Mouse (Mus musculus) neural tube, embryonic 15.5 days (tissue): ENCODE measurements around the gene Ddit4. TPM values are rescaled to one million over a fixed set of nuclear protein-coding genes. Genes with fewer than 3 reads are reported as not detected.

Experiments
- ATAC-seq: fragments of 200-750 bp; cut with Nextera tagmentation; 2 replicates; pipeline ENCODE4 v1.8.0; 2017; ENCODE audit warnings: mild to moderate bottlenecking, moderate TSS enrichment, moderate library complexity; ENCODE audit not compliant: low FRiP score
- H3K27ac ChIP-seq: fragments of 300-500 bp; sonication (generic); replicated peaks from 2 replicates; pipeline ENCODE4 v1.5.1; 2015; ENCODE audit warnings: mild to moderate bottlenecking, inconsistent platforms
- H3K27me3 ChIP-seq: fragments of 300-500 bp; sonication (generic); replicated peaks from 2 replicates; pipeline ENCODE4 v1.6.1; 2015; ENCODE audit warnings: inconsistent platforms
- H3K36me3 ChIP-seq: fragments of 300-500 bp; sonication (generic); 2 replicates; pipeline ENCODE4 v1.6.1; 2015; ENCODE audit warnings: inconsistent platforms
- H3K4me1 ChIP-seq: fragments of 300-500 bp; sonication (generic); 2 replicates; pipeline ENCODE4 v1.6.1; 2015; ENCODE audit warnings: inconsistent platforms
- H3K4me2 ChIP-seq: fragments of 300-500 bp; sonication (generic); 2 replicates; pipeline ENCODE4 v1.6.1; 2015; ENCODE audit warnings: inconsistent platforms, mild to moderate bottlenecking, moderate library complexity
- H3K4me3 ChIP-seq: fragments of 300-500 bp; sonication (generic); replicated peaks from 2 replicates; pipeline ENCODE4 v1.5.1; 2015; ENCODE audit warnings: mild to moderate bottlenecking, inconsistent platforms
- H3K9ac ChIP-seq: fragments of 300-500 bp; sonication (generic); replicated peaks from 2 replicates; pipeline ENCODE4 v1.6.1; 2015; ENCODE audit warnings: mild to moderate bottlenecking, inconsistent platforms
- H3K9me3 ChIP-seq: fragments of 300-500 bp; sonication (generic); replicated peaks from 2 replicates; pipeline ENCODE4 v1.6.1; 2016; ENCODE audit warnings: inconsistent platforms
- WGBS: fragments of 180-500 bp; shearing (Covaris S2); methylation state at CpG from one replicate; pipeline ENCODE4 v1.1.7; 2015; ENCODE audit warnings: mixed read lengths; 5-methylcytosine and 5-hydroxymethylcytosine counted together
- polyA plus RNA-seq: library from polyadenylated mRNA; unstranded; fragments of >200 nt; fragmentation: Nextera tagmentation; extraction: Ambion mirVana; gene quantifications from 2 replicates; pipeline ENCODE4 v1.2.1, GENCODE M21; 2015

Gene Ddit4
- polyA plus RNA-seq, 1 experiment from 2014 or later = 80.8 TPM

GRCm38 (mm10) chr10:59947296-59948073 lies 4.1 kb downstream of the Ddit4 start:
- Histone ChIP-seq H3K27ac (no peak overlapping the region), H3K9ac (no peak overlapping the region), H3K27me3 (no peaks in the 10 kb centered on the region), H3K4me2 (no peak overlapping the region), H3K36me3 (no peaks in the 10 kb centered on the region), H3K9me3 (no peaks in the 10 kb centered on the region), H3K4me3 (no peak overlapping the region), H3K4me1 (peaks cover 40% of the 10 kb centered on the region)
- 75% methylated on average over 7 of the region's 7 CpGs for WGBS
- no peak for ATAC-seq

DNA sequence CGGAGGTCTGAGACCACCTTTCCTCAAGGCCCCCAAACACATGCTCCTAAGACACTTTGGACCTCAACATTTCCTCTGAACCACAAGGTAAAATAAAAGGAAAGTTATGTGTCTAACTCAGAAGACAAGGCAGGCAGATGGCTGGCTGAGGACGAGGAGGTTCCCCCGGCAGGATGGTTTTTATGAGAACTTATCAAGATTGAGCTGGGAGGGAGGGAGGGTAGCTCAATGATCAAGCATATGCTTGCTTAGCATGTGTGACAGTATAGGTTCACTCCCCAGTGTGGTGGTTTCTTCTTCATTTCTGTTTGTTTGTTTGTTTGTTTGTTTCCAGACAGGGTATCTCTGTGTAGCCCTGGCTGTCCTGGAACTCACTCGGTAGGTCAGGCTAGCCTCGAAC lies 5.3 kb downstream of the Ddit4 start:
- WGBS = 88% methylated on average over 5 of the region's 5 CpGs

DNA sequence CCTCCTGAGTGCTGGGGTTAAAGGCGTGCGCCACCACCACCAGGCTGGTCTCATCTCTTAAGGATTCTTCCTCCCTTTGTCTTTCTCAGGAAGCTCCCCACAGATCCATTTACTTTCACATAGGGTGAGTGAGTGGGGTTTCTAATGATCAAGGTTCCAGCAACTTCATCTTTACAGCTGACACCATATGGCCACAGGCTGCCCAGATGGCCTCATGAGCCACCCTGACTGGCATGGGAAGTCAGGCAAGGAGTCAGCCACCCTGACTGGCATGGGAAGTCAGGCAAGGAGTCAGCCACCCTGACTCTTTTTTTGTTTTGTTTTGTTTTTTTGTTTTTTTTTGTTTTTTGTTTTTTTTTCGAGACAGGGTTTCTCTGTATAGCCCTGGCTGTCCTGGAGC lies 6.2 kb downstream of the Ddit4 start:
- no peak overlapping the region for H3K9ac ChIP-seq
- no peak overlapping the region for H3K4me3 ChIP-seq
- H3K27me3 ChIP-seq = no peaks in the 10 kb centered on the region
- no peak overlapping the region for H3K4me2 ChIP-seq
- H3K4me1 ChIP-seq = peaks cover 39% of the 10 kb centered on the region
- no peak for ATAC-seq
- WGBS = 96% methylated on average over 3 of the region's 3 CpGs
- H3K9me3 ChIP-seq = no peaks in the 10 kb centered on the region
- H3K27ac ChIP-seq = no peak overlapping the region
- no peaks in the 10 kb centered on the region for H3K36me3 ChIP-seq

More for the DNA sequence above, 5.3 kb downstream of the Ddit4 start:
- no peaks in the 10 kb centered on the region for H3K9me3 ChIP-seq
- no peaks in the 10 kb centered on the region for H3K27me3 ChIP-seq
- no peak overlapping the region for H3K27ac ChIP-seq
- no peaks in the 10 kb centered on the region for H3K36me3 ChIP-seq
- no peak overlapping the region for H3K4me3 ChIP-seq
- H3K4me1 ChIP-seq = peaks cover 41% of the 10 kb centered on the region
- no peak overlapping the region for H3K4me2 ChIP-seq
- ATAC-seq = no peak
- no peak overlapping the region for H3K9ac ChIP-seq

DNA sequence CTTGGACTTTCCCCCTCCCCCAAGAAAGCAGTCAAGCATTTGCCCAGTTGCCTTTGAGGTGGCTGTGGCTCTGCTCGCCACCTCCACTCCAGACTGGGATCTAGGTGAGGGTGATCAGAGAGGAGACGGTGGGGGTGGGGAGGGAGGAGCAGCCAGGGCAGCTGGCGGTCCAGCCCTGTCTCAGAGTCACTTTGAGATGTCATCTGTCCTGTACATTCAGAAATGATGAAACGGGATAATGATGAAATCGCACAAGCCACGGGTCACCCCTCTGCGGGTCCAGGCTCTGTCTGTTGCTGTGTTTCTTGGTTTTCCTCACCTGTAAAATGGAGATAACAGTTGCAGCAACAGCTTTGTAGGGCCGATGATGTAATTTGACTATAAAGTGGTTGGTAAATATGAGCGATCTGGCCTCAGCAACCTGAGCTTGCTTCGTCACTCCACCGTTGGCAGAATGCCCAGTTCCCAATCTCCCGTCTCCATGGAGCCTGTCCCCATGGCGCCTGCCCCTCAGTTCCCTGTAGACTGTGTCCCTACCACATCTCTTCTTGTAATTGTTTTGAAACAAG lies 8.1 kb downstream of the Ddit4 start:
- no peaks in the 10 kb centered on the region for H3K9me3 ChIP-seq
- peak; percentile 40 for ATAC-seq
- H3K4me1 ChIP-seq = peaks cover 20% of the 10 kb centered on the region
- H3K4me2 ChIP-seq = peak overlapping the region; percentile 57
- peak overlapping the region; percentile 73 for H3K27ac ChIP-seq
- 47% methylated on average over 13 of the region's 13 CpGs for WGBS
- no peak overlapping the region; the same call in 1 of the 2 replicates for H3K9ac ChIP-seq
- H3K4me3 ChIP-seq = peak overlapping the region; percentile 23
- no peaks in the 10 kb centered on the region for H3K27me3 ChIP-seq
- no peaks in the 10 kb centered on the region for H3K36me3 ChIP-seq

GRCm38 (mm10) chr10:59942847-59943420 lies 8.7 kb downstream of the Ddit4 start:
- no peaks in the 10 kb centered on the region for H3K27me3 ChIP-seq
- ATAC-seq = peak; percentile 72
- H3K4me3 ChIP-seq = peak overlapping the region; percentile 23
- H3K36me3 ChIP-seq = no peaks in the 10 kb centered on the region
- peak overlapping the region; percentile 73 for H3K27ac ChIP-seq
- 2% methylated on average over 16 of the region's 16 CpGs for whole genome bisulfite sequencing
- peak overlapping the region; percentile 57 for H3K4me2 ChIP-seq
- peaks cover 19% of the 10 kb centered on the region for H3K4me1 ChIP-seq
- H3K9ac ChIP-seq = peak overlapping the region; percentile 38
- H3K9me3 ChIP-seq = no peaks in the 10 kb centered on the region

DNA sequence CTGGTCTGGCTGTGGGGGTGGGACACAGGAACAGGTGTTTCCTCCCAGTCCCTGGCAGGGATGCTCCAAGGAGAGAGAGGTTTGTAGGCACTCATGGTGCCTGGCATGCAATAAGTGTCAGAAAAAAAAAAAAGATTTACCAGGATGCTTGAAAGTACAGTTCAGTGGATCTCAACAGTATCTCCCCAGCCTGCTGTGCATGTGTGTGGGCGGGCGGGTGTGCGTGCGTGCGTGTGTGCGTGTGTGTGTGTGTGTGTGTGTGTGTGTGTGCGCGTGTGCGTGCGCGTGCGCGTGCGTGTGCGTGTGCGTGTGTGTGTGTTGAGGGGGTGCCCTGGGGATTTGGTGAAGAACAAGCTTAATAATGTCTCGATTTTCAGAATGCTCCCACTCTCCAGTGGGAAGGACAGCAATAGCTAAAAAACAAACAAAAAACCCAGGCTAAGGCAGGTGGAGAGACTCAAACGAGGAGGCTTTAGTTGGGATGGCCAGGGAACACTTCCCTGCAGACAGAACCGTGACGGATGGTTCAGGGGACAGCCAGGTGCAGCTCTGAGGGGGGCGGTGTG lies 9.3 kb downstream of the Ddit4 start:
- peak overlapping the region; percentile 23 for H3K4me3 ChIP-seq
- 0 out of 2 replicates have a peak, but pooled peaks have one; percentile 28 for ATAC-seq
- peak overlapping the region; percentile 73 for H3K27ac ChIP-seq
- H3K36me3 ChIP-seq = no peaks in the 10 kb centered on the region
- H3K27me3 ChIP-seq = no peaks in the 10 kb centered on the region
- no peaks in the 10 kb centered on the region for H3K9me3 ChIP-seq
- peaks cover 19% of the 10 kb centered on the region for H3K4me1 ChIP-seq
- H3K4me2 ChIP-seq = peak overlapping the region; percentile 57
- peak overlapping the region; percentile 38 for H3K9ac ChIP-seq
- 57% methylated on average over 21 of the region's 21 CpGs for WGBS

DNA sequence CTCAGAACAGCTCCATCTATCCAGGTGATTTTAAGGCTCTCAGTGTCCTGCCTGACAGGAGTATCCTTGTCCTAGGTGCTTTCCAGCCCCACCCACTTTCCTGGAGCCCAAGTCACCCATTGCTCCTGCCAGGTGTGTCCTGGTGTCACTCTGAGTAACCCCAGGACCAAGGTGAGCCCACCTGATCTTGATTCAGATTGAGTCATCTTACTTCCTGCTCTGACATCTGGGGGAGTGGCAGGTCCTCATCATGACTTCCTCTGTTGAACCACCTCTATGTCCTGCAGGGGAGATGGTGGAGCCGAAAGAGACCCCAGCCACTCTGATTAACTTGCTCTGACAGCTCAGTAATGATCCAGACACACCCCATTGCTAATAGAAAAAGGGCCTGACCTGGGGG lies 12.6 kb downstream of the Ddit4 start:
- no peak overlapping the region for H3K4me3 ChIP-seq
- 80% methylated on average over 1 of the region's 1 CpGs for WGBS
- ATAC-seq = no peak
- no peaks in the 10 kb centered on the region for H3K27me3 ChIP-seq
- H3K4me1 ChIP-seq = peaks cover 19% of the 10 kb centered on the region
- no peaks in the 10 kb centered on the region for H3K9me3 ChIP-seq
- no peak overlapping the region for H3K4me2 ChIP-seq
- no peak overlapping the region for H3K27ac ChIP-seq
- H3K9ac ChIP-seq = no peak overlapping the region
- no peaks in the 10 kb centered on the region for H3K36me3 ChIP-seq

DNA sequence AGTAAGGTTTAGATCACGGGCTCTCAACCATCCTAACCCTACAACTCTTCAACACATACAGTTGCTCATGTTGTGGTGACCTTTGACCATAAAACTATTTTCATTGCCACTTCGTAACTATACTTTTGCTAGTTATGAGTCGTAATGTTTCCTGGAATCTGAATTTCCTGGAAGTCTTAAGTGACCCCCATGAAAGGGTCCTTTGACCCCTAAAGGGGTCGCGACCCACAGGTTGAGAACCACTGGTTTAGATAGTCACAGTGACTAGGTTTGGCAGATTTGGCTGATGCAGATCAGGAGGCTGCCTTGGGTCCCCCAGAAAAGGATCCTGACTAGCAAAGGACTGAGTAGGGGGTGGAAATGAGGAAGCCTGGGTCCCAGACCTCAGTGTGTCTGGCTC lies 13.0 kb downstream of the Ddit4 start:
- Histone ChIP-seq H3K27ac (no peak overlapping the region), H3K4me1 (peaks cover 17% of the 10 kb centered on the region), H3K9me3 (no peaks in the 10 kb centered on the region), H3K9ac (no peak overlapping the region), H3K4me3 (no peak overlapping the region), H3K27me3 (no peaks in the 10 kb centered on the region), H3K4me2 (no peak overlapping the region), H3K36me3 (no peaks in the 10 kb centered on the region)
- WGBS = 92% methylated on average over 5 of the region's 5 CpGs
- ATAC-seq = no peak

GRCm38 (mm10) chr10:59936058-59936856 lies 15.4 kb downstream of the Ddit4 start:
- ATAC-seq = no peak
- H3K4me2 ChIP-seq = no peak overlapping the region
- H3K9me3 ChIP-seq = no peaks in the 10 kb centered on the region
- no peaks in the 10 kb centered on the region for H3K27me3 ChIP-seq
- no peak overlapping the region for H3K27ac ChIP-seq
- 54% methylated on average over 8 of the region's 8 CpGs for WGBS
- H3K4me3 ChIP-seq = no peak overlapping the region
- H3K4me1 ChIP-seq = no peaks in the 10 kb centered on the region
- H3K36me3 ChIP-seq = no peaks in the 10 kb centered on the region
- no peak overlapping the region for H3K9ac ChIP-seq

- Histone ChIP-seq H3K9ac (no peak overlapping the region), H3K27ac (no peak overlapping the region), H3K27me3 (no peaks in the 10 kb centered on the region), H3K4me1 (peaks cover 7% of the 10 kb centered on the region; the same call in 1 of the 2 replicates), H3K4me2 (no peak overlapping the region), H3K36me3 (no peaks in the 10 kb centered on the region), H3K4me3 (no peak overlapping the region), H3K9me3 (no peaks in the 10 kb centered on the region)
- ATAC-seq = no peak
- WGBS = 67% methylated on average over 3 of the region's 3 CpGs
Measured at GRCm38 (mm10) chr10:59934039-59934438, 17.6 kb downstream of the Ddit4 start.

- H3K27me3 ChIP-seq = no peaks in the 10 kb centered on the region
- H3K9ac ChIP-seq = no peak overlapping the region
- H3K4me3 ChIP-seq = no peak overlapping the region
- no peaks in the 10 kb centered on the region for H3K9me3 ChIP-seq
- no peaks in the 10 kb centered on the region for H3K36me3 ChIP-seq
- no peak for ATAC-seq
- peaks cover 7% of the 10 kb centered on the region; the same call in 1 of the 2 replicates for H3K4me1 ChIP-seq
- no peak overlapping the region for H3K4me2 ChIP-seq
- H3K27ac ChIP-seq = no peak overlapping the region
- 84% methylated on average over 6 of the region's 6 CpGs for WGBS
Measured at GRCm38 (mm10) chr10:59932521-59932920, 19.1 kb downstream of the Ddit4 start.
